Mouse (Mus musculus): ENCODE results near the gene Dusp1.

The Dusp1 gene

GRCm38 (mm10) chr17:26584063-26584462 lies 22.1 kb upstream of the Dusp1 start:
- DNase-seq (ENCODE audit: low spot score) = no peak

- DNase-seq (ENCODE audit: low spot score) = no peak
Measured at GRCm38 (mm10) chr17:26583606-26584005, 21.7 kb upstream of the Dusp1 start.

- DNase-seq (ENCODE audit: low spot score) = no peak
Measured at GRCm38 (mm10) chr17:26583056-26583455, 21.1 kb upstream of the Dusp1 start.

- DNase-seq (ENCODE audit: low spot score) = no peak
Measured at GRCm38 (mm10) chr17:26582297-26582696, 20.4 kb upstream of the Dusp1 start.

GRCm38 (mm10) chr17:26580873-26581401 lies 19.0 kb upstream of the Dusp1 start:
- DNase-seq (ENCODE audit: low spot score) = no peak

- no peak for DNase-seq (ENCODE audit: low spot score)
Measured at GRCm38 (mm10) chr17:26579396-26579795, 17.5 kb upstream of the Dusp1 start.

GRCm38 (mm10) chr17:26578771-26579170 lies 16.8 kb upstream of the Dusp1 start:
- DNase-seq (ENCODE audit: low spot score) = no peak

GRCm38 (mm10) chr17:26578162-26578561 lies 16.2 kb upstream of the Dusp1 start:
- DNase-seq (ENCODE audit: low spot score) = no peak

- no peak for DNase-seq (ENCODE audit: low spot score)
Measured at GRCm38 (mm10) chr17:26577309-26577708, 15.4 kb upstream of the Dusp1 start.

- DNase-seq (ENCODE audit: low spot score) = no peak
Measured at GRCm38 (mm10) chr17:26576833-26577232, 14.9 kb upstream of the Dusp1 start.

- no peak for DNase-seq (ENCODE audit: low spot score)
Measured at GRCm38 (mm10) chr17:26575786-26576690, 14.1 kb upstream of the Dusp1 start.

GRCm38 (mm10) chr17:26574701-26575100 lies 12.8 kb upstream of the Dusp1 start:
- no peak for DNase-seq (ENCODE audit: low spot score)

- no peak for DNase-seq (ENCODE audit: low spot score)
Measured at GRCm38 (mm10) chr17:26574118-26574517, 12.2 kb upstream of the Dusp1 start.

GRCm38 (mm10) chr17:26572265-26572664 lies 10.3 kb upstream of the Dusp1 start:
- DNase-seq (ENCODE audit: low spot score) = no peak

- DNase-seq (ENCODE audit: low spot score) = no peak
Measured at GRCm38 (mm10) chr17:26571377-26571776, 9.4 kb upstream of the Dusp1 start.

- DNase-seq (ENCODE audit: low spot score) = no peak
Measured at GRCm38 (mm10) chr17:26570651-26571118, 8.8 kb upstream of the Dusp1 start.

- DNase-seq (ENCODE audit: low spot score) = no peak
Measured at GRCm38 (mm10) chr17:26569594-26570350, 7.8 kb upstream of the Dusp1 start.

- no peak for DNase-seq (ENCODE audit: low spot score)
Measured at GRCm38 (mm10) chr17:26567818-26568173, 5.9 kb upstream of the Dusp1 start.

- DNase-seq (ENCODE audit: low spot score) = no peak
Measured at GRCm38 (mm10) chr17:26567142-26567817, 5.4 kb upstream of the Dusp1 start.

GRCm38 (mm10) chr17:26564439-26564838 lies 2.5 kb upstream of the Dusp1 start:
- no peak for DNase-seq (ENCODE audit: low spot score)

- DNase-seq (ENCODE audit: low spot score) = no peak
Measured at GRCm38 (mm10) chr17:26563476-26563875, 1.5 kb upstream of the Dusp1 start.

- DNase-seq (ENCODE audit: low spot score) = no peak
Measured at GRCm38 (mm10) chr17:26562292-26562691, 364 bp upstream of the Dusp1 start.

Data from embryo, embryonic 10.5 days (tissue).